Mouse (Mus musculus): ENCODE measurements around the gene Rab3ip. TPM values are rescaled to one million over a fixed set of nuclear protein-coding genes. Genes with fewer than 3 reads are reported as not detected.

The Rab3ip gene
- polyA plus RNA-seq, 1 experiment = 138 TPM

- DNase-seq = no peak
- Histone ChIP-seq H3K4me3 (ENCODE audit: control insufficient read depth, insufficient read depth, low read length) (no peak overlapping the region), H3K27ac (ENCODE audit: control insufficient read depth, insufficient read depth, low read length) (no peak overlapping the region), H3K27me3 (ENCODE audit: control insufficient read depth, insufficient read depth, low read length) (no peaks in the 10 kb centered on the region), H3K4me1 (replicated peaks; ENCODE audit: control insufficient read depth, insufficient read depth, low read length) (peaks cover 23% of the 10 kb centered on the region), H3K36me3 (ENCODE audit: control insufficient read depth, insufficient read depth, low read length) (peaks cover 27% of the 10 kb centered on the region)
- WGBS = 35% methylated on average over 12 of the region's 12 CpGs
- TF ChIP-seq CTCF (IDR thresholded peaks at IDR 0.05; ENCODE audit: borderline replicate concordance, control insufficient read depth, extremely low read depth, insufficient read depth, low read length, poor library complexity) = no peak
- TF ChIP-seq POLR2A (IDR thresholded peaks at IDR 0.05; ENCODE audit: control insufficient read depth, extremely low read depth, insufficient read depth, low read length, poor library complexity) = no peak
These were observed 15.5 kb downstream of the Rab3ip start for GRCm38 (mm10) chr10:116935028-116935427.

DNA sequence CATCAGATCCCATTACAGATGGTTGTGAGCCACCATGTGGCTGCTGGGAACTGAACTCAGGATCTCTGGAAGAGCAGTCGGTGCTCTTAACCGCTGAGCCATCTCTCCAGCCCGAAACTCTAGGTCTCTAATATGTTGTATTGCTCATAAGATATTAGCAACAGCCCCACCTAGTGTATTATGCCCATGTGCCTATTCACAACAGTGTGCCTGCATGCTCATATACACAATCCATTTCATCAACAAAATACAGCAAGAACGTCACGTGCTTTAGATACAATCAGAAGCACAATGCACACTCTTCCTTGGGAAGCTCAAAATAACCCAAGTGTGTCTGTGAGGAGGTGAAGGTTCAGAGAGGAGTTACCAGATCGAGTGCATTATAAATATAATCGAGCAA is 16.8 kb downstream of the Rab3ip start:
- Histone ChIP-seq H3K4me3 (ENCODE audit: control insufficient read depth, insufficient read depth, low read length) (no peak overlapping the region), H3K27ac (ENCODE audit: control insufficient read depth, insufficient read depth, low read length) (no peak overlapping the region), H3K27me3 (ENCODE audit: control insufficient read depth, insufficient read depth, low read length) (no peaks in the 10 kb centered on the region), H3K4me1 (replicated peaks; ENCODE audit: control insufficient read depth, insufficient read depth, low read length) (peaks cover 26% of the 10 kb centered on the region), H3K36me3 (ENCODE audit: control insufficient read depth, insufficient read depth, low read length) (peaks cover 21% of the 10 kb centered on the region)
- DNase-seq = no peak
- 93% methylated on average over 7 of the region's 7 CpGs for WGBS
- TF ChIP-seq POLR2A (IDR thresholded peaks at IDR 0.05; ENCODE audit: control insufficient read depth, extremely low read depth, insufficient read depth, low read length, poor library complexity) (no peak), CTCF (IDR thresholded peaks at IDR 0.05; ENCODE audit: borderline replicate concordance, control insufficient read depth, extremely low read depth, insufficient read depth, low read length, poor library complexity) (no peak)

DNA sequence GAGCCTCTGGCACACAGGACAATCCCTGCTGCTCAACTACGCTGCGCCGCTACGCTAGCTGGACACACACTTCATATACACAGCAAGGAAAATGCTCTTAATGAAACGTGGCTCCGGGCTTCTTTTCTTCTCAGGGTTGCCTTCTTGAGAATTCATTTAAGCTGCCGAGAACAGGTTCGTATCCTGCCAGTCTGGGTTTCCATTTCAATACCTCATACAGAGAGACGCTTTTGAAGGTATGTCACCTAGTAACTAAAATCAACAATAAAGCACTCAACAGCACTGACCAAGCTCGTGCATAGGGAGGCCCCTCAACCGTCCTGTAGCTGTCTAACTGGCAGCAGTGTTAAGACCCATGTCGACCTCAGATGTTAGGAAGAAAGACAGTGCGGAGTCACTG is 18.2 kb downstream of the Rab3ip start:
- Histone ChIP-seq H3K27ac (ENCODE audit: control insufficient read depth, insufficient read depth, low read length) (no peak overlapping the region), H3K36me3 (ENCODE audit: control insufficient read depth, insufficient read depth, low read length) (peaks cover 7% of the 10 kb centered on the region), H3K4me3 (ENCODE audit: control insufficient read depth, insufficient read depth, low read length) (no peak overlapping the region), H3K4me1 (replicated peaks; ENCODE audit: control insufficient read depth, insufficient read depth, low read length) (peaks cover 28% of the 10 kb centered on the region), H3K27me3 (ENCODE audit: control insufficient read depth, insufficient read depth, low read length) (no peaks in the 10 kb centered on the region)
- TF ChIP-seq CTCF (IDR thresholded peaks at IDR 0.05; ENCODE audit: borderline replicate concordance, control insufficient read depth, extremely low read depth, insufficient read depth, low read length, poor library complexity) (no peak), POLR2A (IDR thresholded peaks at IDR 0.05; ENCODE audit: control insufficient read depth, extremely low read depth, insufficient read depth, low read length, poor library complexity) (no peak)
- DNase-seq = no peak
- WGBS = 95% methylated on average over 13 of the region's 13 CpGs

DNA sequence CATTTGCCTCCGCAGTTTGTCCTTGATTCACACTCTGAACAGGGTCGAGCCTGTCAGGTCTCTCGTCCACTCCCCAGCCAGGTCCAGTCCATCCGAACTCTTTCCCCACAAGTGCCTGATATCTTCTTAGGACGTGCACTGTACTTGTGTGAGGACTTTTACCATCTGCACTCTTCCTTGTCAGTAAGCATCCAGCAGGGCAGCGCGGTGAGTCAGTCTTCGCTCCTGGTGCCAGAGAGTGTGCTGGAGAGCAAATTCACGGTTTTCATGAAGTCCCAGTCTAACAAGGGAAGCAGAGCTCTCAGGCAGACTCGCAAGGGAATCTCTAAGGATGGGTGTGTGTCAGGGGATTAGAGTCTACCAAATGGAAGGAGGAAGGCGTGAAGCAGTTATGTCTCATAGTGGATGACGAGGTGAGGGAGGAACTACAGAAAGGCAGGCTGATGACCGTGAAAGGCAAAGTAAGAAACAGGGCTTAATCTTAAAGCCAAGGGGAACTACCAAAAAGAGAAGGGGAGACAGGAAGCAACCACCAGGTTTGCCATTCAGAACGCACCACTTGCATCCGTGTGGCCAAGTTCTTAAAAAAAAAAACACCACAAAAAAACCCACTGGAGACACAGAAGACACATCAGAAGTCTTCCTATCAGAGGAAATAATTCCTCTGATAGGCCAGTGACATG is 18.9 kb downstream of the Rab3ip start:
- H3K27ac ChIP-seq (ENCODE audit: control insufficient read depth, insufficient read depth, low read length) = peak overlapping the region; percentile 75
- WGBS = 67% methylated on average over 15 of the region's 15 CpGs

GRCm38 (mm10) chr10:116930936-116931335 is 19.6 kb downstream of the Rab3ip start:
- Histone ChIP-seq H3K27me3 (ENCODE audit: control insufficient read depth, insufficient read depth, low read length) (no peaks in the 10 kb centered on the region), H3K36me3 (ENCODE audit: control insufficient read depth, insufficient read depth, low read length) (peaks cover 3% of the 10 kb centered on the region; the same call in 1 of the 2 replicates), H3K27ac (ENCODE audit: control insufficient read depth, insufficient read depth, low read length) (peak overlapping the region; percentile 82), H3K4me3 (ENCODE audit: control insufficient read depth, insufficient read depth, low read length) (0 out of 2 replicates have a peak overlapping the region, but pooled peaks have one; percentile 6), H3K4me1 (replicated peaks; ENCODE audit: control insufficient read depth, insufficient read depth, low read length) (peaks cover 29% of the 10 kb centered on the region)
- TF ChIP-seq CTCF (IDR thresholded peaks at IDR 0.05; ENCODE audit: borderline replicate concordance, control insufficient read depth, extremely low read depth, insufficient read depth, low read length, poor library complexity) = no peak
- TF ChIP-seq POLR2A (IDR thresholded peaks at IDR 0.05; ENCODE audit: control insufficient read depth, extremely low read depth, insufficient read depth, low read length, poor library complexity) = no peak
- DNase-seq = peak; percentile 47
- WGBS = 10% methylated on average over 6 of the region's 7 CpGs

More for the DNA sequence above, 18.9 kb downstream of the Rab3ip start:
- 0 out of 2 replicates have a peak overlapping the region, but pooled peaks have one; percentile 6 for H3K4me3 ChIP-seq (ENCODE audit: control insufficient read depth, insufficient read depth, low read length)
- H3K27me3 ChIP-seq (ENCODE audit: control insufficient read depth, insufficient read depth, low read length) = no peaks in the 10 kb centered on the region
- TF ChIP-seq CTCF (IDR thresholded peaks at IDR 0.05; ENCODE audit: borderline replicate concordance, control insufficient read depth, extremely low read depth, insufficient read depth, low read length, poor library complexity) = no peak
- no peak for TF ChIP-seq POLR2A (IDR thresholded peaks at IDR 0.05; ENCODE audit: control insufficient read depth, extremely low read depth, insufficient read depth, low read length, poor library complexity)
- peaks cover 29% of the 10 kb centered on the region for H3K4me1 ChIP-seq (replicated peaks; ENCODE audit: control insufficient read depth, insufficient read depth, low read length)
- peaks cover 3% of the 10 kb centered on the region; the same call in 1 of the 2 replicates for H3K36me3 ChIP-seq (ENCODE audit: control insufficient read depth, insufficient read depth, low read length)
- DNase-seq = no peak

GRCm38 (mm10) chr10:116930506-116930905 is 20.1 kb downstream of the Rab3ip start:
- peak overlapping the region; percentile 82 for H3K27ac ChIP-seq (ENCODE audit: control insufficient read depth, insufficient read depth, low read length)
- no peak for TF ChIP-seq POLR2A (IDR thresholded peaks at IDR 0.05; ENCODE audit: control insufficient read depth, extremely low read depth, insufficient read depth, low read length, poor library complexity)
- TF ChIP-seq CTCF (IDR thresholded peaks at IDR 0.05; ENCODE audit: borderline replicate concordance, control insufficient read depth, extremely low read depth, insufficient read depth, low read length, poor library complexity) = no peak
- peaks cover 3% of the 10 kb centered on the region; the same call in 1 of the 2 replicates for H3K36me3 ChIP-seq (ENCODE audit: control insufficient read depth, insufficient read depth, low read length)
- no peaks in the 10 kb centered on the region for H3K27me3 ChIP-seq (ENCODE audit: control insufficient read depth, insufficient read depth, low read length)
- H3K4me1 ChIP-seq (replicated peaks; ENCODE audit: control insufficient read depth, insufficient read depth, low read length) = peaks cover 29% of the 10 kb centered on the region
- peak; percentile 56 for DNase-seq
- H3K4me3 ChIP-seq (ENCODE audit: control insufficient read depth, insufficient read depth, low read length) = no peak overlapping the region
- WGBS = 14% methylated on average over 7 of the region's 7 CpGs
